Comparison of ENCODE assay signal across 7 mouse cellular contexts in the genomic region with DNA sequence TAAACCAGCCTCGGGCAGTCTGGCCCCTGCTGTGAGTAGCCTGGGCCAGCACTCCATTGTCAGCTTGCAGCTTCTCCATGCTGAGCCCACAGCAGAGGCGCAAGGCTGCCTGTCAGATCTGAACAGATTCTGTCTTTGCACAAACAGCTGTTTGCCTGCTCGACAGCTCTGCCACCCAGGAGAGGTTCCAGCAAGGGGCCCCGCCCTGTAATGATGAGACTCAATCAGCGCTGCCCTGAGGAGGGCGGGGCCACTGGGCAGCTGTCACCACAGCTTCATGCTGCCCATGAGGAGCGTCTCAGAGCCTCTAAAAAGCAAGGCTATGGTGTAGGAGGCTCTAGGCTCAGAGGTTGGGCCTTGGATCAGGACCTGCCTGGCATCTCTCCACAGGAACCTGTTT. TPM values are rescaled to one million over a fixed set of nuclear protein-coding genes. Genes with fewer than 3 reads are reported as not detected.
DNase-seq lines count a peak whose midpoint lies in the region; ATAC-seq lines count a peak whose summit lies in the region.

No protein-coding gene starts in this region.

- no peaks in the 10 kb centered on the region for H3K36me3 ChIP-seq in lung, embryonic 16.5 days (ENCODE audit: control insufficient read depth, insufficient read depth, low read length)
- H3K36me3 ChIP-seq in forebrain, embryonic 14.5 days (ENCODE audit: control insufficient read depth, insufficient read depth, low read length) = no peaks in the 10 kb centered on the region
- no peaks in the 10 kb centered on the region for H3K36me3 ChIP-seq in hindbrain, embryonic 16.5 days (ENCODE audit: control insufficient read depth, insufficient read depth, low read length)

- no peak overlapping the region for H3K27ac ChIP-seq in lung, embryonic 16.5 days (ENCODE audit: low read length)
- peak overlapping the region; percentile 83 for H3K27ac ChIP-seq in forebrain, embryonic 14.5 days (ENCODE audit: low read depth, low read length)
- H3K27ac ChIP-seq in hindbrain, embryonic 16.5 days (ENCODE audit: low read depth, low read length) = peak overlapping the region; percentile 5; the same call in 1 of the 2 replicates

- H3K4me1 ChIP-seq in lung, embryonic 16.5 days (replicated peaks; ENCODE audit: control insufficient read depth, insufficient read depth, low read length) = 0 out of 2 replicates have a peak, but pooled peaks cover 3% of the 10 kb centered on the region
- peaks cover 61% of the 10 kb centered on the region for H3K4me1 ChIP-seq in forebrain, embryonic 14.5 days (ENCODE audit: control insufficient read depth, insufficient read depth, low read length)
- H3K4me1 ChIP-seq in hindbrain, embryonic 16.5 days (ENCODE audit: control insufficient read depth, insufficient read depth, low read depth, low read length) = peaks cover 41% of the 10 kb centered on the region

- peak; percentile 37 for ATAC-seq in lung, embryonic 16.5 days (ENCODE audit: low read depth)
- ATAC-seq in forebrain, embryonic 14.5 days = peak; percentile 25; the same call in 1 of the 2 replicates
- ATAC-seq in hindbrain, embryonic 16.5 days = peak; percentile 10; the same call in 1 of the 2 replicates

- H3K4me2 ChIP-seq in lung, embryonic 16.5 days (ENCODE audit: low read depth, low read length) = no peak overlapping the region
- no peak overlapping the region for H3K4me2 ChIP-seq in forebrain, embryonic 14.5 days (ENCODE audit: low read length)
- no peak overlapping the region for H3K4me2 ChIP-seq in hindbrain, embryonic 16.5 days (ENCODE audit: low read length)

- H3K27me3 ChIP-seq in lung, embryonic 16.5 days (ENCODE audit: control insufficient read depth, insufficient read depth, low read depth, low read length) = no peaks in the 10 kb centered on the region; the same call in 1 of the 2 replicates
- no peaks in the 10 kb centered on the region for H3K27me3 ChIP-seq in forebrain, embryonic 14.5 days (replicated peaks; ENCODE audit: control insufficient read depth, insufficient read depth, low read length)
- no peaks in the 10 kb centered on the region for H3K27me3 ChIP-seq in hindbrain, embryonic 16.5 days (replicated peaks; ENCODE audit: control insufficient read depth, insufficient read depth, low read length)

- WGBS in lung, embryonic 16.5 days = 30% methylated on average over 7 of the region's 7 CpGs
- WGBS in forebrain, embryonic 14.5 days = 41% methylated on average over 7 of the region's 7 CpGs
- WGBS in hindbrain, embryonic 16.5 days = 28% methylated on average over 7 of the region's 7 CpGs

- DNase-seq in lung, adult 18-20 months = no peak
- peak; percentile 66 for DNase-seq in forebrain, embryonic 14.5 days (ENCODE audit: low spot score)
- DNase-seq in retina, embryonic 14.5 days (ENCODE audit: low spot score) = peak; percentile 65
- no peak for DNase-seq in thymus, postnatal 14 days
- DNase-seq in spleen, adult 18-20 months = no peak

- H3K4me3 ChIP-seq in lung, embryonic 16.5 days (ENCODE audit: low read length) = no peak overlapping the region
- H3K4me3 ChIP-seq in forebrain, embryonic 14.5 days (ENCODE audit: low read depth, low read length) = no peak overlapping the region
- H3K4me3 ChIP-seq in hindbrain, embryonic 16.5 days (ENCODE audit: low read length) = no peak overlapping the region

- H3K9me3 ChIP-seq in lung, embryonic 16.5 days (ENCODE audit: control insufficient read depth, low read length) = no peaks in the 10 kb centered on the region
- no peaks in the 10 kb centered on the region for H3K9me3 ChIP-seq in forebrain, embryonic 14.5 days (replicated peaks; ENCODE audit: control insufficient read depth, low read length)
- H3K9me3 ChIP-seq in hindbrain, embryonic 16.5 days (ENCODE audit: control insufficient read depth, low read length) = no peaks in the 10 kb centered on the region

- no peak overlapping the region for H3K9ac ChIP-seq in lung, embryonic 16.5 days (ENCODE audit: low read length)
- H3K9ac ChIP-seq in forebrain, embryonic 14.5 days (ENCODE audit: low read length) = no peak overlapping the region
- H3K9ac ChIP-seq in hindbrain, embryonic 16.5 days (ENCODE audit: low read depth, low read length) = peak overlapping the region; percentile 11; the same call in 1 of the 2 replicates

RNA-seq across cellular contexts. Expression of gene Flrt1, which starts 47.7 kb away (rescaled TPM):
- polyA plus RNA-seq in lung, embryonic 16.5 days (2015; fragmentation: Nextera tagmentation; extraction: Ambion mirVana) = 0.99 and 1.1 TPM in 2 replicates
- 9.5 and 12.2 TPM in 2 replicates for polyA plus RNA-seq in forebrain, embryonic 14.5 days (2014; fragmentation: Nextera tagmentation; extraction: Ambion mirVana)
- polyA plus RNA-seq in hindbrain, embryonic 16.5 days (2015; fragmentation: Nextera tagmentation; extraction: Ambion mirVana) = 8.8 and 11.3 TPM in 2 replicates

RNA-seq across cellular contexts. Expression of gene Otub1, which starts 52.9 kb away (rescaled TPM):
- 176 and 187 TPM in 2 replicates for polyA plus RNA-seq in lung, embryonic 16.5 days (2015; fragmentation: Nextera tagmentation; extraction: Ambion mirVana)
- polyA plus RNA-seq in forebrain, embryonic 14.5 days (2014; fragmentation: Nextera tagmentation; extraction: Ambion mirVana) = 262 TPM in 2 replicates
- 246 and 249 TPM in 2 replicates for polyA plus RNA-seq in hindbrain, embryonic 16.5 days (2015; fragmentation: Nextera tagmentation; extraction: Ambion mirVana)

Comparison
In these comparisons a context has a peak if more than half of its experiments do, and no peak if none do; other contexts are left out.
1. DNase-seq: peak in forebrain, embryonic 14.5 days (single experiment) and retina, embryonic 14.5 days (single experiment); none in lung, adult 18-20 months (0 of 2), thymus, postnatal 14 days (single experiment) and spleen, adult 18-20 months (0 of 2).
2. Peak in every context shown above with its lines, with median percentiles within 50 percentile points of each other: ATAC-seq.